Mouse (Mus musculus) gastrocnemius, adult 18-20 months (tissue): ENCODE measurements around the gene Crkl. TPM values are rescaled to one million over a fixed set of nuclear protein-coding genes. Genes with fewer than 3 reads are reported as not detected.
A peak's percentile ranks its signal among the peaks of the same experiment; 100 is the strongest.
"Not testable (repeated sequence)": the region's sequence is repeated elsewhere in the genome, so short reads cannot be mapped to it uniquely, and the experiment has no call there.

Experiments used
- DNase-seq: peaks from one replicate; pipeline ENCODE4 v3.0.0; 2021; ENCODE audit warnings: low spot score
- total RNA-seq, 2 experiments: library from RNA; stranded (reverse); gene quantifications; 2 replicates each; pipeline ENCODE4 v1.2.3; 2021

Crkl gene
- total RNA-seq, 2 experiments from 2014 or later = 23.4 to 30.2 TPM

DNA sequence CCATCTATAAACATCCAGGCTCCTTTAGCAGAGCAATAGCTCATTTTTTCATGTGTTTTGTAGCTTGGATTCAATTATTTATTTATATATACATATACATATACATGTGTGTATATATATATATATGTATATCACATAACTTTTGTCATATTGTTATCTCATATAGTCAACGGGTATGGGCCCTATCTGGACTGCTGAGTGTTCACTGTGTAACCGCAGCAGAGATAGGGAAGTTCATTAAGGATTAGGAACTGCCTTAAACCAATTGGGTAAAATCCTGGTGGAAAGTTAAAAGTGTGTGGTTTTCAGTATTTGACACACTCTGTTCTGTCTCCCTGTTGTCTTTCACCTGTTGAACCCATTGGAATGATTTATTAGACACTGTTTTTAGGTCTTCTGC lies 29.7 kb downstream of the Crkl start:
- DNase-seq = no peak

DNA sequence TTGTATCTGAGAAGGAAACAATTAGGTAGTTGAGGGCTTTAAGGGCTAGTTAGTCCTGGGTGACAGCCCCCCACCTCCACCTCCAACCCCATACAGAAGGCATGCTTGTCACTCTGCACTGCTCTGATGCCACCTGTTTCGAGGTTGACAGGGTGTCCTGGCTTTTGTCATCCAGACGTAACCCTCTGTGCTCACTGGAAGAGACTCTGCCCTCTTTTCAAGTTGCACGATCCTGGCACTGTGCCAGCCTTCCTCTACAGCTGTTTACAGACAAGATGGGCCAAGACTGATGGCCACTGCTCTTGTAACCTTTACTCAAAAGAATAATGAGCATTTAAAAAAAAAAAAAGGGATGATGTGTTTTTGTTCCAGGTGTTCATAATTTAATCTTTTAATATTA lies 34.7 kb downstream of the Crkl start:
- DNase-seq = no peak

DNA sequence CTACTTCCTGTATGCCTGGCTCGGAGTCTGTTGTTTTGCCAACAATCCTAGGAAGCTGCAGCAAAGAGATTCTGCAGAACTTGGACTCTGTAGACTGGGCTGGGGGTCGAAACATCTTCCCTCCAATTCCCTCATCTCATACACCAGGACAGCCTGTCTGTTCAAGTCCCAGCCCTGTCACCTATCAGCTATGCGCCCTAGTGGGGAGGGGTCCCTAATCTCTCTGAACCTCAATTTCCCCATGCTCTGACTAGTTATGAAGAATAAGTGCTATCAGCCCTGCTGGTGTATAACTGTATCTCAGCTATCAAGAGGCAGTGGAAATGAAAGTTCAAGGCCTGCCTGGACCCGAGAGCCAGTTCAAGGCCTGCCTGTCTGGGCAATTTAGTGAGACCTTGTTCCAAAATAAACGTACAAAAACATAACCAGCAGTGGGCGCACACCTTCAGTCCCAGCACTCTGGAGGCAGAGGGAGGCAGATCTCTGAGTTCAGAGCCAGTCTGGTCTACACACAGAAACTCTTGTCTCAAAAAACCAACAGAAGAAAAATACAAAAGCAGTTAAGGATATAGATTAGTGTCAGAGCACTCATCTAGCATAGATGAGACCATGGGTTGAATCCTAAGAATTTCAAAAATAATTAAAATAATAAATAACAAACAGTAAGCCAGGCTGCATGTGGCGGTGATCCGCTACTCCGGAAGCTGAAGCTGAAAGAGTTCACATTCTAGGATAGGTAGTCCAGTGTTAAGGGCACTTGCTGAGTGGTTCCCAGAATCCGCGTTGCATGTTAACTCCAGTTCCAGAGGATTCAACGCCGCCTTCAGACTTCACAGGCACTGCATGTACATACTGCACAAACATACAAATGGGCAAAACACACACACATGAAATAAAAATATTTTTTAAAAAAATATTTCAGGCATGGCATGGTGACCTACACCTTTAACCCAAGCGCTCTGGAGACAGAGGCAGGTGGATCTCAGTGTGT lies 37.0 kb downstream of the Crkl start:
- no peak for DNase-seq

DNA sequence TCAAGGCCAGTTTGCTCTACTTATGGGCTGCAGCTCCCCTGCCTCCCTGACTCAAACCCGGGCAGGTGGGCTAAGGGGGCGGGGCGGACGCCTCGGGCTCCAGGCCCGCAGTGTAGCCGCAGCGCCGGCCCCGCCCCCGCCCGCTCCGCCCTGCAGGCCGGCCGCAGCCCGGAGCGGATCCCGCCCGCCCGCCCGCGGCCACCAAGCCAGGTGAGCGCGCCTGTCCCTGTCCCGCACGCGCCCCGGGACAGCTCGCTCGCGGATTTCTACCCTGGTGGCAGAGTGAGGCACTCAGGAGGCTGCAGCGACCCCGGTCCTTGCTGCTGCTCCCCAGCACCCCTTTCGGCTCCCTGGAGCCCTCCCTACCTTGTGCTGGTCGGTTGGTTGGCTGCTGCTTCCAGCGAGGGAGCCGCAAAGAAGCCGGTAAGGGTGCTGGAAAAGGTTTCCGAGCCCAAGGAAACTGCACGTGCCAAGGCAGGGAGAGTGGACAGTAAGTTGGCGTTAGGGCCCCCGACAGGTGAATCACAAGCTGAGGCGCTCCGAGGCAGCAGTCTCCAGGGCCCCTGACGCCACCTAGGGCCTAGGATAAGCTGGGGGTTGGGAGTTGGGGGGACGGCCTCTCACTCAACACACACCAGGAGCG lies 37.8 kb downstream of the Crkl start, which contains the start of gene Aifm3:
TSS of gene Aifm3 (plus strand) at position 143 of the 643 bp plus-strand sequence.
- DNase-seq = no peak

DNA sequence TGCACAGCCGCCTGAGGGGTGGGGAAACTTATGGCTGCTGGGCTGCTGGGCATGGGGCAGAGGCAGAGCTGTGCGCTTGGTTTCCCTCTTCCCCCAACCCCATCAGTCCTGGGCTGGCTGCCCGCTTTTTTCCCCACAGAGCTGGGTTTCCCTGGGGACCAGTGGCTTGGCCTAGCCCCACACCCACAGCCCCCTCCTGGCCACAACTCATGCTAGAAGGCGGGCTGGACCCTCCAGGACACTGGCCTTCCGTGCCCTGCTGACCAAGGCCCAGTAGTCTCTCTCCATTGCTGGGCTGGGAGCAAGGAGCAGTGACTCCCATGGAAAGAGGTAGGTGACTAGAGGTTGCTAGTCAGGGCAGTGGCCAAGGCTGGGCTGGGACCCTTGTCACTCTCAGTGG lies 39.4 kb downstream of the Crkl start:
- no peak for DNase-seq

DNA sequence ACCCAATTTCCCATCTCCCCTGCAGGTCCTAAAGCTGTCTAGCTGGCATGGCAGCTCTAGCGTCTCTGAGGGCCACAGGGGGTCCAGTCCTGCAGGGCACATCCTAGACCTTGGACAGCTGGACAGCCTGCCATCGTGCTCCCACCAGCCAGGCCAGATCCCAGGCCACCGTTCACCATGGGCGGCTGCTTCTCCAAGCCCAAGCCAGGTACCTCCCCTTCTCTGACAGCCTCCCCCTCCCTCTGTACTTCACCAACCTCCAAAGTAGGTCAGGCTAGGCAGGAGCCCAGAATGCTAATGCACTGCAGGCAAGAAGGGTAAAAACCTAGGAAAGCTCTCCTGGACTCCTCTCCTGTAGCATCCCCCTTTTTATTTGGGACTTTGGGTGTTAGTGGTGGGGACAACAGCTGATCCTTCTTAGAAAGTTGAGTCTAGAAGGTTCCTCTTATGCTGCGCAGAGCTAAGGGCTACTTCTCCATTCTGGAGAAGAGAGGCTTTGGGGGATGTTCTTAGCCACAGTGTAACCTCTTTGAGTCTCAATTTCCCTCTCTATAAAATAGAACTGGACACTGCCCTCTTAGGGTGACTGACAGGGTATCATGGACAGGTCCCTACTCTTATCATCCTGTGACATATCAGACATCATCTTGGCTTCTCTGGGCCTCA lies 40.2 kb downstream of the Crkl start:
- no peak for DNase-seq

DNA sequence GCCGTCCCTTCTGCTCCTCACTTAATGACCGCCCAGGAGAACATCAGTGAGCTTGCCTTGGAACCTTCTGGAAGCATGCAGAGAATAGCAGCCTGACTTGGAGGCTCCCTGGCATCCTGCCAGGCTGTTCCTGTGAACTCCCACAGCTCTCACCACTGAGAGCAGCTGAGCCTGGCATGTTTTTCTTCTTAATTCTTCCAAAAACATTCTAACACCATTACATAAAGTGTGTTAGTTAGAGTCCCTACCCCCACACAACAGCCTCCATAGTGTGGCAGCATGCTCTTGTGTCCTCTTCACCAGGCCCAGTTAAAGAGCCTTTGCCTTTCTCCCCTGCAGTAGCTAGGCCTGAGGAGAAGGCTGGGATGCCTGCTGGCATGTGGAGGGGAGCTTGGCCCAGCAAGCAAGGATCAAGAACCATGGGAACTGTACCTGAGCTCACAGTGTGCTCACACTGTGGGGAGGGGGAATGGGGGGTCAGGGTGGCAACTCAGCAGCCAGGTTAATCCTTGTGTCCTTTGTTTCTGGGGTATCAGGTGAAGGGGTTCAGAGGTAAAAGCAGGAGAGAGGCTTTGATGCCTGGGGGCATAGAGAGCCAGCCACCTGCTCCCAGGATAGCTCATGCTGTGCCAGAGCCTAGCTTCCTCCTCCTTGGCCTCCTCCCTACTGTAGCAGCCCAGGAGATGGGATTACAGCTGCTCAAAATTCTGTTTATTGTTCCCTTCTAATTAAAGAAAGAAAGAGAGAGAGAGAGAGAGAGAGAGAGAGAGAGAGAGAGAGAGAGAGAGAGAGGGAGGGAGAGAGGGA lies 44.9 kb downstream of the Crkl start:
- peak; percentile 21 for DNase-seq

DNA sequence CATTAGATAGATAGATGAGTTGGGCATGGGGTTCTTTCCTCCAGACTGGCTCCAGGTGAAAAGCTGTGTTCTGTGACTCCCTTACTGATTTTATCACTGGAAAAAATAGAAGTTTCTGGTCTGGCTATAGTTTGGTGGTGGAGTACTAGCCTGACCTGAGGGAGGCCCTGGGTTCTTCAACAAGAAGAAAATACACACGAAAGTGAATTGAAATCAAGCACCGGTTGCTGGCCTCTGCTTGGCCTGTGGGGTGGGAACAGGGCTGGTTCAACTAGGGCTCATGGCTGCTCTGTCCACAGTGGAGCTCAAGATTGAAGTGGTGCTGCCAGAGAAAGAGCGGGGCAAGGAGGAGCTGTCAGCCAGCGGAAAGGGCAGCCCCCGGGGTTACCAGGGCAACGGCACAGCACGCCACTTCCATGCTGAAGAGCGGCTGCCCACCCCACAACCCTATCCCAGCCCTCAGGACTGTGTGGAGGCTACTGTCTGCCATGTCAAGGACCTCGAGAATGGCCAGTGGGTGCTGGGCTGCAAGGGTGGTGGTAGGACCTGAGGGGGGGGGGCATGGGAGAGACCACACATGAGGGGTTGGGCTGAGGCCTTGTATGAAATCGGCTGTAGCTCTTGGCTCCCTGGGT lies 47.6 kb downstream of the Crkl start:
- DNase-seq = no peak

DNA sequence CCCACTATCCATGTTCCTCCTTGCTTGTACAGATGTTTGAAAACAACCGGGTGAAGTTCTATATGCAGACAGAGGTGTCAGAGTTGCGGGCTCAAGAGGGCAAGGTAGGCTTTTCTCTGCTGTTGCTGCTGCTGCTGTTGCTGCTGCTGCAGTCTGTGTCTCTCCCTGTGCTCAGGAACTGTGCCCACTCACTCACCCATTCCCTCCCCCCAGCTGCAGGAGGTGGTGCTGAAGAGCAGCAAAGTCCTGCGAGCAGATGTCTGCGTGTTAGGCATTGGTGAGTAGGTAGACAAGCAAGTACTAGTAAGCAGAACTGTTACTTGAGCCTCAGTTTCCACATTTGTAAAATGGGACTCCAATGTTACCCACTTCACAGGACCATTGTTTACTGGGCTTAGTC lies 50.9 kb downstream of the Crkl start:
- DNase-seq = no peak

DNA sequence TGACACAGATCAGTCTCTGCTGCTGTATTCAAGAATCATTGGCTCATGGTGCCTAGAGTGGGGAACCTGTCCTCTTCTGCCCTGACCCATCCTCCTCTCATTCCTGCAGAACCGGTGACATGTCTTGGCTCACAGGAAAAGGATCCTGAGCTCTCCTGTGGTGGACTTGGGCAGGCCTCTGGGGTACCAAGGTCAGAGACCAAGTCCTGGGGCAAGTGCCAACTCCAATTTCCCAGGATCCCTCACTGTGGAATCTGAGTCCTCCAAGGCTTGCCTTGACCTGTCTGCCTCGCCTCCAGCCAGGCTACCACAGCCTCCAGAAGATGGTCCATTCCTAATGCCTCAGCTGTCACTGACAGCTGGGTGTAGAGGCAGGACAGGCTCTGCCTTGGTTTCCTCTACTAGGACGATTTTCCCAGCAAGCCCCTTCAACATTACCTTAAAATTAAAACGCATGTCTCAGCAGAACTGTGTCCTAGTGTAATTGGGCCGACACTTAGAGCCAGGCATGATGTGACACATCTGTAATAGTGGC lies 55.3 kb downstream of the Crkl start:
- DNase-seq = no peak

DNA sequence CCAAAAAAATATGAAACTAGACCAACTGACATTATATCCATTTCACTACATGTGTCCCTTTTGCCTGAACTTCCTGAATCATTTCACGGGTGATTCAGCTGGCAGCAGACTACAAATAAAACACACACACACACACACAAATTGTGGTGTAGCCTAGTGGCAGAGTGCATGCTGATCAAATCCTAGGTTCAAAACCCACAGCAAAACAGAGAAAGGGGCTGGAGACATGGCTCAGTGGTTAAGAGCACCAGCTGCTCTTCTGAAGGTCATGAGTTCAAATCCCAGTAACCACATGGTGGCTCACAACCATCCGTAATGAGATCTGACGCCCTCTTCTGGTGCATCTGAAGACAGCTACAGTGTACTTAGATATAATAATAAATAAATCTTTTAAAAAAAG lies 56.2 kb downstream of the Crkl start:
- DNase-seq = not testable (repeated sequence)

DNA sequence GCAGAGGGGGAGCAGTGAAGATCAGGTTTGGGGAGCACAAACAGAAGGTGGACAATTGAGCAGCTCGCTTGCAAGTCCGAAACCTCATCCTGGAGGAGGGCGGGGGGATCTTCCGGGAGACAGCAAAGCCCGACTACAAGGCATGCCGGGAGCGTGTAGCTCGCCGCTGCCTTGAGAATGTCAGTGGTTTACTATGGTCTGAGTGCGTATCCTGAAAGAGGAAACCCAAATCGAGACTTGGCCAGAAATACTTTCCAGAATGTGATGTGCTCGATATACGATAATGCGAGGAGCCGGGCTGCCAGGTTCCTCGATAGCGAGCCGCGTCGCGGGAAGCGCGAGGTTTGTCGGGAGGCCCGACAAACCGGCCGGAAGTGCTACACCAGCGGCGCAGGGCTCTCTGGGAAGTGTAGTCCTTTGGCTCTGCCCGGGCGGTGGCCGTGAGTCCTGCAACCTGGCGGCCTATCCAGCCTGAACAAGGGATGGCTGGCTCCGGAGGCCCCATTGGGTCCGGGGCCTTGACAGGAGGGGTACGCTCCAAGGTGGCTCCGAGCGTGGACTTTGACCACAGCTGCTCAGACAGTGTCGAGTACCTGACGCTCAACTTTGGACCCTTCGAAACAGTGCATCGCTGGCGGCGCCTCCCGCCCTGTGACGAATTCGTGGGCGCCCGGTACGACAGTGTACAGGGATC lies 56.9 kb downstream of the Crkl start, which contains the start of gene Lztr1:
TSS of gene Lztr1 (plus strand) at position 143 of the 694 bp plus-strand sequence.
- peak; percentile 88 for DNase-seq

DNA sequence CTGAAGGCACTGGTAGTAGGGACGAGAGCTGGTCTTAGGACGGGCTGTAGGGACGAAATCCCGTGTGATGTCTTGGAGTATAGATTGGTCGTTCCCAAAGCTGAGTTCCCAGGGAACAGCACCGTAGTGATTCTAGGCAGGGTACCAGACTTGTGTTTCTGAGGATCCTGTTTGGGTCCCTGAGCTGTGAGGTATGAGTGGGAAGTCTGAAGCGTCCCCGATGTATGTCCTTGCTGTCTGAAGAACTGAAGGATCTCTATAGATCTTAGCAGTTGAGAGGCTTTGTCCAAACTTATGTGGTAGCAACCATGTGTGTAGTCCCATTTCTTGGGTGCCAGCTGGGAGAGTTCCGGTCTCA lies 57.4 kb downstream of the Crkl start:
- no peak for DNase-seq

DNA sequence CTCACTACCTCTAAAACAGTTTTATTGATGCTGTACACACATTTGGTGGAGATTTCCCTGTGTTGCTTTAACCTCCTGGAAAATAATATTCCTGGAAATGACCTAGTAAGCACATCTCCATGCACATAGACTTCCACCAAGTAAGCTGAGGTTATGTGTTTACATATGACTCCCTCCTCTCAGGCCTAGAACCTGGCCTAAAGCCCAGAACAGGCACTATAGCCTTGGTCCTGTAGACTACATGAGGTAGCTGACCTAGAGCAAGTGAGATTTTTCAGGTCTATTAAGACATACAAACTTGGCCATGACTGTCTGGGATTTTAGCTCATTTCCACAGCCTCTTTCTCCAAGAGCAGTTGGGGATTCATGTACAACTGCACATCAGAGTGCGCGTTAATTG lies 58.4 kb downstream of the Crkl start:
- no peak for DNase-seq

DNA sequence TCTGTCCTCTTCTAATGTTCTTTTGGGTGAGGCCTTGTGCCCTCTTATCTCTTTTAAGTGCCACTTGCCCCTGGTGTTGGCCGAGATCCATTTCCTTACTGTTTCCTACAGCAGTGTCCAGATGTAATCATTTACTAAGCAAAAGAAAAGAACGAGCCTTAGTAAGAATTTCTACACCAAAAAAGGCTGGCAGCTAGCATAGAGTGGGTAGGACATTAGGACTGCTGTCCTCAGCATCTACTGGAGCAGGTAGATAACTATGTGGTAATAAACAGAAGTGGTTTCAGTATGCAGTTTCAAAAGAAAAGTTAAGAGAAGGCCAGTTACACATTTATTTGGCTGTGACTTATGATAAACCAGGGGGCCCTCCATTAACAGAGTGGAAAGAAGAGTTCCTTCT lies 58.9 kb downstream of the Crkl start:
- no peak for DNase-seq

DNA sequence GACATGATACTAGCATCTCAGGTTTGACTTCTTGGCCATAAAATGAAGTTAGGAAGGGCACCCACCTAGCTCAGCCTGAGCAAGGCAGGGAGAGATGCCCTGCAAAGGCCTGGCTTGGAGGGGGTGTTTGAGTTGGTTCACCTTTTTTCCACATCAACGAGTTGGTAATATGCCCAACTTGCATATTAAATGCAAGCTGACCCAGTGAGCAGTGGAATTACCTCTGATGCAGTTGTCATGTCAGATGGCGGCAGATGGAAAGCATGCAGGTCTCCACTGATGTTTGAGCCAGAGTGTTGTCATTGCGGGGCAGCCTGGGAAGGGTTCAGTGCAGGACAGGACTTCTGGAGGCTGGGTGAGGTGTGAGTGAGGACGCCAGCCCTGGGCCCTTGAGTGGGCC lies 59.6 kb downstream of the Crkl start:
- DNase-seq = no peak

DNA sequence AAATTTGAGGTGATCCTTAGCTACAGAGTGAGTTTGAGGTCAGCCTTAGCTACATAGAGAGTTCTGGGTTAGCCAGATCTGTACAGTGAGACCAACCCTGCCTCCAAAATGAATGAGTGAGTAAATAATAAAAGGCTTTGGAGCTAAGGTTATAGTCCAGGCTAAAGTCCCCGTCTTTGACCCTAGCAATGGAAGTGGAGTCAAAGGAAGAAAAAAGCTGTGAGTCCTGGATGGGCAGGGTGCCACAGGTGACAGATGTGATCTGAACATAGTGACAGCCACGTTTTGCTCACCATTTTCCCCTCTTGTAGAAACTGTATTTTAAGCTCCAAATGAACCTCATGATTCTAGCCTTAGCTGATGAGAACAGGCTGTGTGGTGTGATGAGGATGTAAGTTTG lies 67.1 kb downstream of the Crkl start:
- no peak for DNase-seq

DNA sequence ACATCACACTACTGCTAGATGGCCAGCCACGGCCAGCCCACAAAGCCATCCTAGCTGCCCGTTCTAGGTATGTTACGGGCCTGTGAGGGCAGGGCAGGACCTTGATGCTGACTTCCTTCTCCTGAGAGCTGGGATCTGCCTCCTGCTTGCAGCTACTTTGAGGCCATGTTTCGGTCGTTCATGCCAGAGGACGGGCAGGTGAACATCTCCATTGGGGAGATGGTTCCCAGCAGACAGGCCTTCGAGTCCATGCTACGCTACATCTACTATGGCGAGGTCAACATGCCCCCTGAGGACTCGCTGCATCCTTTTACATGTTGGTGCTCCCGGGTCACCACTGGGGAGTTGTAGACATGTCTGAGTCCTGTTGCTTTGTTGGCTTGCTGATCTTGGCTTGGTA lies 72.4 kb downstream of the Crkl start:
- DNase-seq = no peak

DNA sequence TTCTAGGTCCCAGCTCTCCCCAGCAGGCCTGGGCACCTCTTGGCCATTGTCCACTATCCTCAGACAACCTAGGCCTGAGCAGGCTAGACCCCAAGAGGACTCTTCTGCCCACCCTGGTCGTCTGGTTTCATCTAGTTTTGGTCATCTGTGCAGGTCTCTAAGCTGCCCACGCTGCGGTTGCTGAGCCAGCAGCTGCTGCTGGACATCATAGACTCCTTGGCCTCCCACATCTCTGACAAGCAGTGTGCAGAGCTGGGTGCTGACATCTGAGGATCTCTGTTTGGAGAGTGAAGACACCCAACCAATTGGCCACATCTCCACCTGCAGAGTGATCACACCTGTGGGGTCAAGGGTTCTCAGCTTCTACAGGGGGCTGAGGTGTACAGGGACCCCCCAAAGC lies 73.7 kb downstream of the Crkl start:
- DNase-seq = no peak

DNA sequence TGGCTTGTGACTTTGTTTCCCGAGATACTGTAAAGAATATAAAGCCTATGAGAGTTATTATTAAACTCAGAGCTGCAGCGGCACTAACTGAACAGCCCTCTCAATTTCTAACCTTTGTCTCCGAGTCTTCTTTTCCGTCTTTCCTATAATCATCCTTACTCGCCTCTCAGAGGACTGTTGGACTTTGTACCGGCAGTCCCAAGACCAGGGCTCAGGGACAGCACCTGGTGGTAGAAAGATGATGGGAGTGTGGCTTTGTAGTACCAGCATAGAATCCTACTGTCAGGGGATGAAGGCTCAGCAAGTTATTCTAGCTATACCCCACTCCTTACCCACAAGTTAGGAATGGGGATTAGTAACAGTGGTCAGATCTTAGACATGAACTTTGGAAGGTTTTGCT lies 74.4 kb downstream of the Crkl start:
- no peak for DNase-seq
